Mouse (Mus musculus) heart, embryonic 10.5 days (tissue): ENCODE data around the gene Hoxc5. TPM values are rescaled to one million over a fixed set of nuclear protein-coding genes. Genes with fewer than 3 reads are reported as not detected.
A peak's percentile ranks its signal among the peaks of the same experiment; 100 is the strongest.

Source experiments
- DNase-seq: peaks from one replicate; pipeline ENCODE4 v3.0.0-alpha.2; 2017; ENCODE audit warnings: low spot score
- H3K27ac ChIP-seq: fragments of 300-500 bp; sonication (generic); 2 replicates; pipeline ENCODE4 v1.5.1; 2016; ENCODE audit warnings: mild to moderate bottlenecking
- H3K27me3 ChIP-seq: fragments of 300-500 bp; sonication (generic); 2 replicates; pipeline ENCODE4 v1.6.1; 2016; ENCODE audit warnings: mild to moderate bottlenecking; ENCODE audit not compliant: poor library complexity, insufficient read depth, severe bottlenecking
- H3K36me3 ChIP-seq: fragments of 300-500 bp; sonication (generic); 2 replicates; pipeline ENCODE4 v1.6.1; 2016; ENCODE audit warnings: mild to moderate bottlenecking, moderate library complexity
- H3K4me1 ChIP-seq: fragments of 300-500 bp; sonication (generic); 2 replicates; pipeline ENCODE4 v1.6.1; 2016; ENCODE audit warnings: mild to moderate bottlenecking
- H3K4me3 ChIP-seq: fragments of 300-500 bp; sonication (generic); 2 replicates; pipeline ENCODE4 v1.5.1; 2016; ENCODE audit warnings: mild to moderate bottlenecking, moderate library complexity
- H3K9me3 ChIP-seq: fragments of 300-500 bp; sonication (generic); 2 replicates; pipeline ENCODE4 v1.6.1; 2016; ENCODE audit warnings: mild to moderate bottlenecking, moderate library complexity
- WGBS: fragments of 180-500 bp; shearing (Covaris S2); methylation state at CpG from one replicate; pipeline ENCODE4 v1.1.7; 2016; 5-methylcytosine and 5-hydroxymethylcytosine counted together
- polyA plus RNA-seq: library from polyadenylated mRNA; unstranded; fragments of >200 nt; fragmentation: Nextera tagmentation; extraction: Ambion mirVana; gene quantifications from 2 replicates; pipeline ENCODE4 v1.2.1, GENCODE M21; 2016

The Hoxc5 gene
- polyA plus RNA-seq, 1 experiment from 2014 or later = 5.5 TPM

GRCm38 (mm10) chr15:102977423-102977974 is 10.3 kb downstream of the Hoxc5 start:
- no peak for DNase-seq
- no peak overlapping the region for H3K27ac ChIP-seq
- peaks cover 100% of the 10 kb centered on the region for H3K27me3 ChIP-seq
- H3K4me1 ChIP-seq = peaks cover 16% of the 10 kb centered on the region
- no peaks in the 10 kb centered on the region for H3K9me3 ChIP-seq
- WGBS = under 1% methylated on average over 16 of the region's 16 CpGs
- no peaks in the 10 kb centered on the region for H3K36me3 ChIP-seq
- peak overlapping the region; percentile 41 for H3K4me3 ChIP-seq

- Histone ChIP-seq H3K4me1 (peaks cover 16% of the 10 kb centered on the region), H3K27ac (no peak overlapping the region), H3K27me3 (peaks cover 100% of the 10 kb centered on the region), H3K9me3 (no peaks in the 10 kb centered on the region), H3K4me3 (no peak overlapping the region), H3K36me3 (no peaks in the 10 kb centered on the region)
- WGBS = 0% methylated on average over 13 of the region's 13 CpGs
- no peak for DNase-seq
Observed at GRCm38 (mm10) chr15:102978615-102979515, 11.6 kb downstream of the Hoxc5 start.

GRCm38 (mm10) chr15:102979936-102980335 is 12.7 kb downstream of the Hoxc5 start:
- Histone ChIP-seq H3K4me1 (peaks cover 16% of the 10 kb centered on the region), H3K27me3 (peaks cover 100% of the 10 kb centered on the region), H3K9me3 (no peaks in the 10 kb centered on the region), H3K27ac (no peak overlapping the region), H3K36me3 (no peaks in the 10 kb centered on the region), H3K4me3 (no peak overlapping the region)
- 10% methylated on average over 1 of the region's 1 CpGs for WGBS
- no peak for DNase-seq

- Histone ChIP-seq H3K4me3 (no peak overlapping the region), H3K36me3 (no peaks in the 10 kb centered on the region), H3K4me1 (peaks cover 16% of the 10 kb centered on the region), H3K9me3 (no peaks in the 10 kb centered on the region), H3K27me3 (peaks cover 100% of the 10 kb centered on the region), H3K27ac (no peak overlapping the region)
- no peak for DNase-seq
- WGBS = 3% methylated on average over 11 of the region's 11 CpGs
Observed at GRCm38 (mm10) chr15:102980352-102980751, 13.1 kb downstream of the Hoxc5 start.

GRCm38 (mm10) chr15:102980912-102981311 is 13.7 kb downstream of the Hoxc5 start:
- Histone ChIP-seq H3K9me3 (no peaks in the 10 kb centered on the region), H3K4me1 (peaks cover 16% of the 10 kb centered on the region), H3K36me3 (no peaks in the 10 kb centered on the region), H3K4me3 (peak overlapping the region; percentile 51; the same call in 1 of the 2 replicates), H3K27me3 (peaks cover 100% of the 10 kb centered on the region), H3K27ac (no peak overlapping the region)
- 0% methylated on average over 14 of the region's 14 CpGs for WGBS
- DNase-seq = no peak

GRCm38 (mm10) chr15:102981379-102982288 is 14.4 kb downstream of the Hoxc5 start:
- no peak overlapping the region for H3K27ac ChIP-seq
- DNase-seq = no peak
- H3K27me3 ChIP-seq = peaks cover 100% of the 10 kb centered on the region
- under 1% methylated on average over 88 of the region's 88 CpGs for WGBS
- H3K4me1 ChIP-seq = peaks cover 16% of the 10 kb centered on the region
- H3K9me3 ChIP-seq = no peaks in the 10 kb centered on the region
- peak overlapping the region; percentile 51 for H3K4me3 ChIP-seq
- no peaks in the 10 kb centered on the region for H3K36me3 ChIP-seq

GRCm38 (mm10) chr15:102983716-102984115 is 16.5 kb downstream of the Hoxc5 start:
- no peaks in the 10 kb centered on the region for H3K36me3 ChIP-seq
- no peaks in the 10 kb centered on the region for H3K9me3 ChIP-seq
- no peak overlapping the region for H3K4me3 ChIP-seq
- peaks cover 100% of the 10 kb centered on the region for H3K27me3 ChIP-seq
- no peak overlapping the region for H3K27ac ChIP-seq
- H3K4me1 ChIP-seq = peaks cover 7% of the 10 kb centered on the region
- DNase-seq = no peak
- 1% methylated on average over 12 of the region's 12 CpGs for WGBS

- Histone ChIP-seq H3K36me3 (no peaks in the 10 kb centered on the region), H3K9me3 (no peaks in the 10 kb centered on the region), H3K4me3 (no peak overlapping the region), H3K27ac (no peak overlapping the region), H3K4me1 (peaks cover 7% of the 10 kb centered on the region), H3K27me3 (peaks cover 100% of the 10 kb centered on the region)
- no peak for DNase-seq
- WGBS = 1% methylated on average over 10 of the region's 10 CpGs
Observed at GRCm38 (mm10) chr15:102984521-102984920, 17.3 kb downstream of the Hoxc5 start.

- no peak for DNase-seq
- Histone ChIP-seq H3K4me3 (no peak overlapping the region), H3K27ac (no peak overlapping the region), H3K27me3 (peaks cover 100% of the 10 kb centered on the region), H3K9me3 (no peaks in the 10 kb centered on the region), H3K4me1 (peaks cover 7% of the 10 kb centered on the region), H3K36me3 (no peaks in the 10 kb centered on the region)
- 1% methylated on average over 3 of the region's 3 CpGs for WGBS
Observed at GRCm38 (mm10) chr15:102984925-102985324, 17.7 kb downstream of the Hoxc5 start.

- WGBS = 3% methylated on average over 21 of the region's 21 CpGs
- Histone ChIP-seq H3K4me1 (peaks cover 9% of the 10 kb centered on the region; the same call in 1 of the 2 replicates), H3K4me3 (no peak overlapping the region)
Observed at GRCm38 (mm10) chr15:102987124-102987833, 20.0 kb downstream of the Hoxc5 start.

GRCm38 (mm10) chr15:102988078-102988477 is 20.8 kb downstream of the Hoxc5 start:
- whole genome bisulfite sequencing = 17% methylated on average over 5 of the region's 5 CpGs

More at GRCm38 (mm10) chr15:102987124-102987833, 20.0 kb downstream of the Hoxc5 start:
- H3K9me3 ChIP-seq = no peaks in the 10 kb centered on the region
- peaks cover 100% of the 10 kb centered on the region for H3K27me3 ChIP-seq
- H3K36me3 ChIP-seq = no peaks in the 10 kb centered on the region
- DNase-seq = peak; percentile 94
- no peak overlapping the region for H3K27ac ChIP-seq

More at GRCm38 (mm10) chr15:102988078-102988477, 20.8 kb downstream of the Hoxc5 start:
- no peak for DNase-seq
- H3K4me1 ChIP-seq = peaks cover 9% of the 10 kb centered on the region; the same call in 1 of the 2 replicates
- H3K4me3 ChIP-seq = no peak overlapping the region
- no peaks in the 10 kb centered on the region for H3K9me3 ChIP-seq
- peaks cover 100% of the 10 kb centered on the region for H3K27me3 ChIP-seq
- H3K36me3 ChIP-seq = no peaks in the 10 kb centered on the region
- H3K27ac ChIP-seq = no peak overlapping the region
